Mouse (Mus musculus) stomach, postnatal 0 days (tissue): ENCODE measurements around the gene Cox17. TPM values are rescaled to one million over a fixed set of nuclear protein-coding genes. Genes with fewer than 3 reads are reported as not detected.
A peak's percentile ranks its signal among the peaks of the same experiment; 100 is the strongest.
"Not testable (repeated sequence)": the region's sequence is repeated elsewhere in the genome, so short reads cannot be mapped to it uniquely, and the experiment has no call there.

Experiments
- ATAC-seq: fragments of 200-750 bp; cut with Nextera tagmentation; 2 replicates; pipeline ENCODE4 v1.8.0; 2017; ENCODE audit not compliant: low FRiP score, low TSS enrichment
- DNase-seq: peaks from one replicate; pipeline ENCODE4 v3.0.0-alpha.2; 2016; ENCODE audit warnings: low spot score
- H3K27ac ChIP-seq: fragments of 300-500 bp; sonication (generic); replicated peaks from 2 replicates; pipeline ENCODE4 v1.5.1; 2014; ENCODE audit warnings: mild to moderate bottlenecking, control low read depth
- H3K27me3 ChIP-seq: fragments of 300-500 bp; sonication (generic); 2 replicates; pipeline ENCODE4 v1.6.1; 2014; ENCODE audit warnings: low read length; ENCODE audit not compliant: control insufficient read depth, insufficient read depth
- H3K36me3 ChIP-seq: fragments of 300-500 bp; sonication (generic); 2 replicates; pipeline ENCODE4 v1.6.1; 2014; ENCODE audit warnings: low read length, mixed read lengths; ENCODE audit not compliant: control insufficient read depth, insufficient read depth
- H3K4me1 ChIP-seq: fragments of 300-500 bp; sonication (generic); replicated peaks from 2 replicates; pipeline ENCODE4 v1.6.1; 2014; ENCODE audit warnings: antibody characterized with exemption; ENCODE audit not compliant: control insufficient read depth, insufficient read depth
- H3K4me2 ChIP-seq: fragments of 300-500 bp; sonication (generic); replicated peaks from 2 replicates; pipeline ENCODE4 v1.6.1; 2014; ENCODE audit warnings: low read depth, mild to moderate bottlenecking, control low read depth, moderate library complexity
- H3K4me3 ChIP-seq: fragments of 300-500 bp; sonication (generic); 2 replicates; pipeline ENCODE4 v1.5.1; 2014; ENCODE audit warnings: low read depth, low read length, control low read depth
- H3K9ac ChIP-seq: fragments of 300-500 bp; sonication (generic); 2 replicates; pipeline ENCODE4 v1.6.1; 2014; ENCODE audit warnings: mild to moderate bottlenecking, low read length, control low read depth, mixed read lengths
- H3K9me3 ChIP-seq: fragments of 300-500 bp; sonication (generic); 2 replicates; pipeline ENCODE4 v1.6.1; 2016; ENCODE audit warnings: low read length; ENCODE audit not compliant: control insufficient read depth
- CTCF ChIP-seq: IDR thresholded peaks from 2 replicates; pipeline ENCODE4 v1.5.1; 2016; ENCODE audit warnings: antibody characterized with exemption, low read depth, mild to moderate bottlenecking, moderate library complexity
- EP300 ChIP-seq: optimal IDR thresholded peaks from 2 replicates; pipeline ENCODE3; 2016; ENCODE audit warnings: antibody characterized with exemption
- WGBS: fragments of 180-500 bp; shearing (Covaris S2); extraction: QIAGEN DNeasy Blood & Tissue Kit; methylation state at CpG from one replicate; pipeline ENCODE4 v1.1.7; 2014; 5-methylcytosine and 5-hydroxymethylcytosine counted together
- polyA plus RNA-seq: library from polyadenylated mRNA; unstranded; fragments of >200 nt; fragmentation: Nextera tagmentation; extraction: Ambion mirVana; gene quantifications from 2 replicates; pipeline ENCODE4 v1.2.1, GENCODE M21; 2015

Cox17 gene
- polyA plus RNA-seq, 1 experiment from 2014 or later, result 327 TPM

DNA sequence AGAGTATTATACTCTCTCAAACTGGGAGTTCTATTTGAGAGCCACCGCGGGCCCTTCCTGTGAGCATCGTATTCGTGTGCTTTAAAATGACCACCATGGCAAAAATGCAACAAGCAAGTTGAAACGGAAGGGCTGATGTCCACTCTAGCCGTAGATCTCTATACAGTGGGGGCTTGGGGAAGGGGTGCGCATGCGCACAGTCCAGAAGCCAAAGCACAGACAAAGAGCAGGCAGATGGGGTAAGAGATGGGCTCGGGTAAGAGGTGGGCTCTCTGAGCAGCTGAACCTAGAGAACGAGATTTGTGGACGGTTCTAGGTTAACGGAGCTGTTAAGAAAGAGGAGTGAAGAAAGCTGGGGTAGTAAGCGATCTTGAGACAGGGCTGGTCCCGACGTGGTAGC lies 22.5 kb upstream of the Cox17 start:
- H3K27ac ChIP-seq, result no peak overlapping the region
- no peak overlapping the region for H3K4me3 ChIP-seq
- no peaks in the 10 kb centered on the region for H3K36me3 ChIP-seq
- no peaks in the 10 kb centered on the region for H3K27me3 ChIP-seq
- no peaks in the 10 kb centered on the region for H3K9me3 ChIP-seq
- H3K4me1 ChIP-seq, result no peaks in the 10 kb centered on the region
- 90% methylated on average over 15 of the region's 15 CpGs for WGBS
- ATAC-seq (no peak), DNase-seq (no peak)
- no peak overlapping the region for H3K4me2 ChIP-seq
- TF ChIP-seq EP300, result no peak
- no peak for TF ChIP-seq CTCF
- no peak overlapping the region for H3K9ac ChIP-seq

DNA sequence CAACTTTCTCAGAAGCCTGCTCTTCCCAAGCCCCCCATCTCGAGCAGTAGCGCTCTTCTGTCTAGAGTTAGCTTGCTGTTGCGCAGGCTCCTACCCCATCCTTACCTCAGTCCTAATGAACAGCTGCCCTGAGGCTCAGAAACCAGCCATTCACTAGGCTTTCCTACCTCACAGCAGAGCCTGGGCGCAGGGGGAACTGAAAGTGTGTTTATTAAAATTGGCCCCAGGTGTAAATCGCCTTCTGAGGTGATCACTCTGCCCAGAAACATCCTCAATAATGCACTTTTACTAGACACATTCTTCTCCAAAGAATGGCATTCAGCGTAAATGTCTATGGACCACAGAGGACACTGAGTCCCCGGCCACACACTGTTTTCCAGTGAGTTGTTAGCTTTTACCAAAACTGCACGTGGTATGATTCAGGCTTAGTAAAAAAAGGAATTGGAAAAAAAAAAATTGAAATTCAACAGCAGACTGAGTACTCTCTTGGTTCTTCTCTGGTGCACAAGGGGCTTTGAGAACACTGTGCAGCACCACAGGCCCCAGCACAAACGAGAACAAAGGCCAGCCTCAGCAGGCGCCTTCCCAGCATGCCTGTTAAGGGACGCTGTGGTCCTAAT lies 19.9 kb upstream of the Cox17 start:
- no peak for TF ChIP-seq EP300
- no peak for TF ChIP-seq CTCF

DNA sequence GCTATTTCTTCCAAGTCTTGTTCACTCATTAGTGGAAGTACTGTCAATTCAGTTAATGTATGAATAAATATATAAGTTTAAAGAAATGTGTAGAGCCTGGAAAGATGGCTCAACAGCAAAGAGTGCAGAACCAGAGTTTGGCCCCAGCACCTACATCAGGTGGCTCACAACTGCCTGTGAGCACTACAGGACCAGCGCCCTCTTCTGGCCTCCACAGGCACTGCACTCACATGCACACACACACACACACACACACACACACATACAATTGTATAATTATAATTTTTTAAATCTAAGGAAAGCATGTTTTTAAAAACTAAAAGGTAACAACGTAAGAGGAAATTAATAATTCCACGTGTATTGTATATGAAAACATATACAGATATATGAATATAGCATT lies 17.5 kb upstream of the Cox17 start:
- H3K4me3 ChIP-seq, result no peak overlapping the region
- H3K27me3 ChIP-seq, result no peaks in the 10 kb centered on the region
- ATAC-seq (no peak), DNase-seq (no peak)
- H3K9me3 ChIP-seq, result no peaks in the 10 kb centered on the region
- H3K36me3 ChIP-seq, result no peaks in the 10 kb centered on the region
- H3K27ac ChIP-seq, result no peak overlapping the region
- no peaks in the 10 kb centered on the region for H3K4me1 ChIP-seq
- H3K4me2 ChIP-seq, result no peak overlapping the region
- WGBS, result 89% methylated on average over 3 of the region's 3 CpGs
- no peak overlapping the region for H3K9ac ChIP-seq
- no peak for TF ChIP-seq CTCF
- TF ChIP-seq EP300, result no peak

More for the DNA sequence above, 19.9 kb upstream of the Cox17 start:
- Histone ChIP-seq H3K27ac (no peak overlapping the region), H3K4me2 (no peak overlapping the region), H3K9me3 (no peaks in the 10 kb centered on the region), H3K27me3 (no peaks in the 10 kb centered on the region), H3K4me1 (no peaks in the 10 kb centered on the region), H3K9ac (no peak overlapping the region), H3K36me3 (no peaks in the 10 kb centered on the region), H3K4me3 (no peak overlapping the region)
- no peak for ATAC-seq
- 87% methylated on average over 11 of the region's 11 CpGs for WGBS
- DNase-seq, result no peak

DNA sequence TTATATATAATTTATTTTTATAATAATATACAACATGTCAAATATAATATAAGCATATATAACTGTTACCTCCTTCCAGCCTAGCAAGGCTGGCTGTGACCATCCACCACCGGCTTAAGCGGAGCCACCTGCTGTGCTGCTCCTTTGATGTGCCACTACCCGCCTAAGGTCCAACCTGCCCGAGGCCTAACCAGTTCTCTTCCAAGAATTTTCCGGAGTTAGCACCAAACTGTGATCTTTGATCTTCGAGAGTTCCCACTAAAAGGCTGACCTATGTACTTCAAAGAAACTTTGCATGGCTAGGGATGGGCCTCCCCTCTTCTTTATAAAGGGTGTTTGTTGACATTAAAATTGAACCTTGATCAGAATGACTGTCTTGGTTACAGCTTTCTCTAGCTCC lies 12.4 kb upstream of the Cox17 start:
- WGBS, result 37% methylated on average over 6 of the region's 6 CpGs
- no peak for ATAC-seq
- no peak for DNase-seq

DNA sequence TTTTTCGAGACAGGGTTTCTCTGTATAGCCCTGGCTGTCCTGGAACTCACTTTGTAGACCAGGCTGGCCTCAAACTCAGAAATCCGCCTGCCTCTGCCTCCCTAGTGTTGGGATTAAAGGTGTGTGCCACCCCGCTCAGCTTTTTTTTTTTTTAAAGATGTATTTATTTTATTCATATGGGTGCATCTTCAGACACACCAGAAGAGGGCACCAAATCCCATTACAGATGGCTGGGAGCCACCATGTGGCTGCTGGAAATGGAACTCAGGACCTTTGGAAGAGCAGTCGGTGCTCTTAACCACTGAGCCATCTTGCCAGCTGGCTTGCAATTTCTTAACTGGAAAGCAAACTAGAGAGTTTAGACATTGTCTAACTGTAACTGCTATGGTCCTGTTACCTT lies 8.7 kb upstream of the Cox17 start:
- 90% methylated on average over 4 of the region's 4 CpGs for WGBS
- not testable (repeated sequence) for H3K27ac ChIP-seq, DNase-seq, H3K4me2 ChIP-seq, H3K9ac ChIP-seq, H3K27me3 ChIP-seq, H3K9me3 ChIP-seq, H3K4me1 ChIP-seq, H3K4me3 ChIP-seq, H3K36me3 ChIP-seq, ATAC-seq
- TF ChIP-seq CTCF, result peak; percentile 21; the same call in 1 of the 2 replicates

More for the DNA sequence above, 12.4 kb upstream of the Cox17 start:
- Histone ChIP-seq H3K27ac (no peak overlapping the region), H3K4me1 (no peaks in the 10 kb centered on the region), H3K27me3 (no peaks in the 10 kb centered on the region), H3K4me3 (no peak overlapping the region), H3K9me3 (no peaks in the 10 kb centered on the region), H3K36me3 (no peaks in the 10 kb centered on the region), H3K4me2 (no peak overlapping the region), H3K9ac (no peak overlapping the region)
- TF ChIP-seq EP300, result no peak
- no peak for TF ChIP-seq CTCF

DNA sequence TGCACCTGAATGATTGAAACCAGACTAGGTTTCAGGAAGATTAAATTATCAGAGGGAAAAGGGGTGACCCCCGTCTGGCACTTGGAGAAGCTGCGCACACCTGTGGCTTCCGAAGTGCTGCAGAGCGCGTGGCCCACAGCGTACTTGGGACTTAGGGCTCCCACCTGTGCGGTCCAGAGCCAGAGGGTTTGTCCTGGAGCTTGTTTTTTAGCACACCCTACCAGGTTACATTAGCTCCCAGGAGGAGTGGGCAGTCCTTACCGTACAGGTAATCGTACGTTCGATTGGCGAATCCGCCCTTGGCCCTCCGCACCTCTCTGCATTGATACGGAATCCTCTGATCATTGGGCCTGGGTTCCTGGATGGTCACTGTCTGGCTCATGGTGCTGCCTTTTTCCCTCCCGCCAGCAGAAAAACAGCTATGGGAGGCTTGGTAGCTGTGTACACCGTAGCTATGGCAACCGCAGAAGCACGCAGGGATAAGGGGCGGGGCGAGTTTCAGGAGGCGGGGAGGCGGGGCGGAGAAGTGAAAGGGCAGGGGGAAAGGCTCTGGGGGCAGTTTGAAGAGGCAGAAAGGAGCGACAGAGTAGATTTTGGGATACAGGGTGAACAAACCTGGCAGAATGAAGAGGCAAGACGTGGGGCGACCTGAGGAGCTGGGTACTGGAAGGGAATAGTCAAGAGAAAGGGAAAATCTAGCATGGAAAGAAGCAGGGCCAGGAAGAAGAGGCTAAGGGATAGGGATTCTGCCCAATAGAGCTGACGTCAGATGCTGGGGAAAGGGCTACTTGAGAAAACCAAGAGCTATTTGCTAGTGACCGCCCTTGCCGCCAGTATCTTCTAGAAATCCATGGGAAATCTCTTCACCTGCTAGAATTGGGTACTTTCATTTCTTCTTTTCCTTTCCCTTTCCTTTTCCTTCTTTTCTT lies 5.1 kb upstream of the Cox17 start, which contains the start of gene Maats1:
Gene Maats1, minus strand, starts transcription at position 748 of the 929 bp plus-strand sequence.
- H3K4me3 ChIP-seq, result peak within 1 kb of the TSS; percentile 24; the same call in 1 of the 2 replicates
- H3K9ac ChIP-seq, result peak within 1 kb of the TSS; percentile 54
- peak within 1 kb of the TSS; percentile 58 for H3K4me2 ChIP-seq
- TF ChIP-seq EP300 (no peak), CTCF (no peak)
- 0 out of 2 replicates have a peak, but pooled peaks cover 2% of the 10 kb centered on the region for H3K4me1 ChIP-seq
- WGBS, result 13% methylated on average over 30 of the region's 30 CpGs
- no peaks in the 10 kb centered on the region for H3K27me3 ChIP-seq
- no peaks in the 10 kb centered on the region for H3K9me3 ChIP-seq
- ATAC-seq (peak; percentile 87), DNase-seq (peak; percentile 91)
- no peaks in the 10 kb centered on the region for H3K36me3 ChIP-seq
- no peak within 1 kb of the TSS for H3K27ac ChIP-seq
